Mouse (Mus musculus) Patski (cell line): ENCODE data around the gene Pate2. TPM values are rescaled to one million over a fixed set of nuclear protein-coding genes. Genes with fewer than 3 reads are reported as not detected.

ENCODE experiments used
- ATAC-seq: fragments of 100-300 bp; one replicate; pipeline ENCODE4 v1.8.0; 2021
- CTCF ChIA-PET: fragments of 350-600 bp; sonication (Branson Sonifier 250); formaldehyde crosslinking; loops from one replicate; lab custom pipeline; 2022; ENCODE audit warnings: inconsistent platforms; lab: Charles Lee
- POLR2A ChIA-PET: fragments of 350-600 bp; sonication (Branson Sonifier 250); formaldehyde crosslinking; loops from one replicate; lab custom pipeline; 2022; ENCODE audit warnings: antibody characterized with exemption, inconsistent platforms; lab: Charles Lee
- DNase-seq: peaks from one replicate; pipeline ENCODE4 v3.0.0-alpha.2; 2011; ENCODE audit warnings: low read depth, low spot score
- H3K27me3 ChIP-seq: fragments of 371-371 bp; one replicate; pipeline ENCODE4 v1.5.1; 2021
- CTCF ChIP-seq: fragments of 100-300 bp; IDR thresholded peaks from one replicate; pipeline ENCODE4 v1.5.1; 2021
- in situ Hi-C: fragments of 300-500 bp; cut with MboI; formaldehyde crosslinking; loops from 3 replicates; pipeline ENCODE4 v1.11.1; 2018; ENCODE audit warnings: low pct_unique_long_range_greater_than_20kb, mixed read lengths
- polyA plus RNA-seq: library from polyadenylated mRNA; unstranded; gene quantifications from one replicate; pipeline ENCODE4 v1.2.3, GENCODE M21; 2021

Pate2 gene
- polyA plus RNA-seq, 1 experiment from 2014 or later: 0.28 TPM

DNA sequence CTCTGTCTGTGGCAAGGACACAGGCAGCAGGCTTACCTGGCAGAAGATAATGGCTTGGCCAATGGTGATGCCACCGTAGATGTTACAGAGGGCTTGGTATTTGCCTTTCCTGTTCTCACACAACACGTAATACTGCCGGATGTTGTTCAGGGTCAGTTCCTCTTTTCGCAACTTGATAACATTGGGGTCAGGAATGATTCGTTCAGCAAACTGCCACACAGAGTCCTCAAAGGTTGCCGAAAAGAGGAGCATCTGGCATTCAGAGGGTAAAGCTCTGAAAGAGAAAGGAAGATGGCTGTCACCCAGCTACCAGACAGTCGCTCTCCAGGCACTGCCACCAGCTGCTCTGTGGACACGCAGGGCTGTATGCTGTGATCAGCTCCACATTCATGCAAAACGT lies 23.3 kb upstream of the Pate2 start:
- no peak for ATAC-seq
- ChIA-PET CTCF (interaction anchor here (0.7 to 1.1 kb wide), 3 partner anchors 8 to 347 kb away, joined by 3 to 4 read pairs (median 3); partner anchors contain the start of genes Srpr and Tirap), POLR2A (no interaction called here)
- in situ Hi-C loops: loop anchor here (25.0 kb wide), 1 partner anchor 509 kb away; no protein-coding TSS in a partner anchor
- TF ChIP-seq CTCF: no peak
- no peaks in the 10 kb centered on the region for H3K27me3 ChIP-seq
- no peak for DNase-seq

GRCm38 (mm10) chr9:35548455-35548854 lies 21.6 kb upstream of the Pate2 start:
- TF ChIP-seq CTCF: no peak
- ChIA-PET CTCF (no interaction called here), POLR2A (interaction anchor here (0.5 kb wide), 1 partner anchor 8 kb away, joined by 4 read pairs; no protein-coding TSS in a partner anchor)
- in situ Hi-C loops: loop anchor here (25.0 kb wide), 1 partner anchor 511 kb away; no protein-coding TSS in a partner anchor
- no peak for ATAC-seq
- DNase-seq: no peak
- H3K27me3 ChIP-seq: no peaks in the 10 kb centered on the region

DNA sequence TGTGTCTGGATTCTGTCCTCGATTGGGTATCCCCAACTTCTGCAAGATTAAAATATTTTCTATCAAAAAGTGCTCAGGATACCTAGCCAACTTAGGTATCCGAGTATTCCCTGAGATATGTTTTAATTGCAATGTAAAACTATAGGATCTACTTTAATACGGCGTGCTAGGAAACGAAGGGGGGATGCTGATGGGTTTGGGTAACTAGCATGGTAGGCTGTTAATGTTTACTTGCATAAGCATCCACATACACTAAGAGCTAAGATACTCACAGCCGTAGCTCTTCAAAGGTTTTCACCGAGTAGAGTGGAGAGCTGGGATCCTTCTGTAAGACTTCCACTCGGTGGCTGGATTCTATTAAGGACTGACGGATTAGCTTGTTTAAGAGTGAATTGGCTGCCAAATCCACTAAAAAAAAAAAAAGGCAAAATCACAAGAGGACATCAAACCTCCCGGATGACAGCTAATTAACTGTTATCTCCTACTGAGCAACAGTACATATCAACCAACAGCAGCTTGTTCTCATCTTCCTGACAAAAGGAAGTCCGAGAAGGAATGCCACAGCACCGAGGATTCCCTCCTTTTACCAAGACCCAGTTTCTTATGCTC lies 13.5 kb upstream of the Pate2 start:
- in situ Hi-C loops: no loop called here
- ATAC-seq (no peak), DNase-seq (no peak)
- no peak for TF ChIP-seq CTCF
- CTCF ChIA-PET: interaction anchor here (1.1 to 1.6 kb wide), 2 partner anchors 11 to 13 kb away, joined by 3 to 4 read pairs; no protein-coding TSS in a partner anchor
- POLR2A ChIA-PET: interaction anchor here (0.8 kb wide), 1 partner anchor 8 kb away, joined by 4 read pairs; no protein-coding TSS in a partner anchor
- peaks cover 26% of the 10 kb centered on the region for H3K27me3 ChIP-seq

GRCm38 (mm10) chr9:35558257-35559008 lies 11.7 kb upstream of the Pate2 start, which contains the start of the genes Ddx25 and Pus3:
Ddx25 (minus strand) TSS chr9:35558528.
Pus3 (plus strand) TSS chr9:35558595.
- ATAC-seq (peak; percentile 61), DNase-seq (no peak)
- POLR2A ChIA-PET: interaction anchor here (0.6 kb wide), 1 partner anchor 123 kb away, joined by 3 read pairs; no protein-coding TSS in a partner anchor
- in situ Hi-C loops: no loop called here
- CTCF ChIA-PET: no interaction called here
- H3K27me3 ChIP-seq: peaks cover 26% of the 10 kb centered on the region
- TF ChIP-seq CTCF: no peak

DNA sequence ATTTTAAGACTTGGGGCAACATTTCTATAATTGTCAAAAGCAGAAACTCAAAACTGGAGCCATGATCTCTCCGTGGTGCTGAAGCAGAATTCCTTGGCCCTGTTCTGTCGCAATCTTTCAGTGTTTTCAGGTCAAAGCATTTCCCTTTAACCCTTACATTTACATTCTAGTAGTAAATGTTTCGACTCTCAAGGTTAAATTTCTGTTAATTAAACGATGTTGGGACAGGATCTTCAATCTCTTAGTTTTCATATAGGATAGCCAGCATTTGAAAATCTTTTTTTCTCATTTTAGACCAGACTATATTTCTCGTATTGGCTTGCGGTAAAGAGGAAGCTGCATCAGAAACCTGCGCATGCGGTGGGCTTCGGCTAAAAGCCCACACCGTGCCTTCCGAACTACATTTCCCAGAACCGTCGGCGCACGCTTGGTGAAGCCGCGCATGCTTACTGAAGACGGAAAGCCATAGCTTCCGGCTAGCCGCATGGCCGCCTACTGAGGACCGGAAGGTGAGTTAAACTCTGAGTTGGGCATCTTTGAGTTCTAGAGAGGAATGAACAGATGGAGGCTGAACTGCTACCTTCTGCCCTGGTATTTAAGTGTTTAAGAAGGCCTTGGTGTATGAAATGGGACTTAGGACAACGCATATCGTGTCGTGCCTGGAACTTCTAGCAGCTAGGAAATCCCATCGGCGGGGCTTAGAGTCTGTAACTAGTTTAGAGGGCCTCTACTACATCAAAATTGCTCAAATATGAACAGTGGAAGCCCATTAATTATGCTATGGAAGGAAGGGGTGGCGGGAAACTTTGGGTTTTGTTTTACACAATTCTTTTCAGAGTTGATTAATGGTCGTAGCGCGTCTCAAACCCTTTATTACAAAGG lies 10.8 kb upstream of the Pate2 start:
- ATAC-seq: peak; percentile 89
- POLR2A ChIA-PET: no interaction called here
- no peak for DNase-seq
- in situ Hi-C loops: no loop called here
- CTCF ChIA-PET: no interaction called here
- TF ChIP-seq CTCF: no peak
- peaks cover 24% of the 10 kb centered on the region for H3K27me3 ChIP-seq

GRCm38 (mm10) chr9:35561076-35561475 lies 9.0 kb upstream of the Pate2 start:
- no peak for ATAC-seq
- no peak for TF ChIP-seq CTCF
- in situ Hi-C loops: no loop called here
- no peak for DNase-seq
- POLR2A ChIA-PET: no interaction called here
- CTCF ChIA-PET: no interaction called here
- H3K27me3 ChIP-seq: peaks cover 15% of the 10 kb centered on the region

GRCm38 (mm10) chr9:35561583-35561982 lies 8.5 kb upstream of the Pate2 start:
- ATAC-seq (no peak), DNase-seq (no peak)
- CTCF ChIA-PET: no interaction called here
- POLR2A ChIA-PET: no interaction called here
- H3K27me3 ChIP-seq: peaks cover 14% of the 10 kb centered on the region
- TF ChIP-seq CTCF: no peak
- in situ Hi-C loops: no loop called here

DNA sequence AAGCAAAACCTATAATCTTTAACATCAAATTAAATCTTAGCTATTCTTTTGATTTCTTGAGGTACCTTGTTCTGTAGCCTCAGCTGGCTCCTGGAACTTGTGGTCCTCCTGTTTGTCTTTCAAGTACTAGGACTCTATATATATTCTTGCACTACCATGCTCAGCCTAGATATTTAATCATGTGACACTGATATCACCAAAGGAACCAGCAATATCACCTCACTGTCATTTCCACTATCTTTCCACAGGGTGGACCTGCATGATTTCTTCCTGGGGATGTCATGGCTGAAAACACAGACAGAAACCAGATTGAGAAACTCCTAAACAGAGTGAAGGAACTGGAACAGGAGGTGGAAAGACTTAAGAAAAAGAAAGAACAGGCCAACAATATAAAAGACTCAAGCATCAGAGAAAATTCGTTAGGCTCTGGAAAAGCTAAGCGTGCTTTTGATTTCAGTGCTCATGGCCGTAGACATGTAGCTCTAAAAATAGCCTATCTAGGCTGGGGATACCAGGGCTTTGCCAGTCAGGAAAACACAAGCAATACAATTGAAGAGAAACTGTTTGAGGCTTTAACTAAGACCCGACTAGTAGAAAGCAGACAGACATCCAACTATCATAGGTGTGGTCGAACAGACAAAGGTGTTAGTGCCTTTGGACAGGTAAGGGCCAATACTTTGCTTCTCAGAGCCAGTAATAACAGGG lies 5.4 kb upstream of the Pate2 start:
- ATAC-seq (no peak), DNase-seq (no peak)
- H3K27me3 ChIP-seq: no peaks in the 10 kb centered on the region
- ChIA-PET CTCF (no interaction called here), POLR2A (no interaction called here)
- in situ Hi-C loops: no loop called here
- TF ChIP-seq CTCF: no peak

- DNase-seq (no peak), ATAC-seq (no peak)
- CTCF ChIA-PET: no interaction called here
- POLR2A ChIA-PET: no interaction called here
- in situ Hi-C loops: no loop called here
- TF ChIP-seq CTCF: no peak
- H3K27me3 ChIP-seq: no peaks in the 10 kb centered on the region
Observed at GRCm38 (mm10) chr9:35567995-35568394, 2.1 kb upstream of the Pate2 start.

DNA sequence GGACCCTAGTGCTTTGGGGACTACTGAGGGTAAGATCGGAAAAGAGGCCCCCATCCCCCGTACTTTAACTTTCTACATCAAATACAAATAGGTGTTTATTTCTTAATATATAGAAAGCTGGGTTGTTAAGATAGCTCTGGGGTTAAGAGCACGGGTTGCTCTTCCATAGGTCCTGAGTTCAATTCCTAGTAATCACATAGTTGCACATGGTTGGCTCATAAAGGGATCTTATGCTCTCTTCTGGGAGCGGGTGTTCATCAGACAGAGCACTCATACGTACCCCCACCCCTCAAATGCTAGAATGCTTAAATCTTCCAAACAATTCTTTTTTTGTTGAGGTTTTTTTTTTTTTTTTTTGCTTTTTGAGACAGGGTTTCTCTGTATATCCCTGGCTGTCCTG lies 579 bp downstream of the Pate2 start:
- POLR2A ChIA-PET: no interaction called here

More for the DNA sequence above, 579 bp downstream of the Pate2 start:
- CTCF ChIA-PET: no interaction called here
- no peak for TF ChIP-seq CTCF
- H3K27me3 ChIP-seq: peaks cover 6% of the 10 kb centered on the region
- in situ Hi-C loops: no loop called here
- ATAC-seq (no peak), DNase-seq (no peak)
